Mouse (Mus musculus) liver, embryonic 15.5 days (tissue): ENCODE data around the gene Engase. TPM values are rescaled to one million over a fixed set of nuclear protein-coding genes. Genes with fewer than 3 reads are reported as not detected.
A peak's percentile ranks its signal among the peaks of the same experiment; 100 is the strongest.

Experiments used
- ATAC-seq: fragments of 200-750 bp; cut with Nextera tagmentation; 2 replicates; pipeline ENCODE4 v1.8.0; 2017; ENCODE audit warnings: moderate number of reproducible peaks, mild to moderate bottlenecking, moderate library complexity; ENCODE audit not compliant: insufficient read depth
- H3K27ac ChIP-seq: fragments of 300-500 bp; sonication (generic); replicated peaks from 2 replicates; pipeline ENCODE4 v1.5.1; 2015; ENCODE audit warnings: mild to moderate bottlenecking, inconsistent platforms
- H3K27me3 ChIP-seq: fragments of 300-500 bp; sonication (generic); 2 replicates; pipeline ENCODE4 v1.6.1; 2015; ENCODE audit warnings: mild to moderate bottlenecking, inconsistent platforms
- H3K36me3 ChIP-seq: fragments of 300-500 bp; sonication (generic); replicated peaks from 2 replicates; pipeline ENCODE4 v1.6.1; 2015; ENCODE audit warnings: moderate library complexity, mild to moderate bottlenecking, inconsistent platforms
- H3K4me1 ChIP-seq: fragments of 300-500 bp; sonication (generic); replicated peaks from 2 replicates; pipeline ENCODE4 v1.6.1; 2015; ENCODE audit warnings: inconsistent platforms
- H3K4me2 ChIP-seq: fragments of 300-500 bp; sonication (generic); 2 replicates; pipeline ENCODE4 v1.6.1; 2015; ENCODE audit warnings: moderate library complexity, mild to moderate bottlenecking, inconsistent platforms
- H3K4me3 ChIP-seq: fragments of 300-500 bp; sonication (generic); replicated peaks from 2 replicates; pipeline ENCODE4 v1.5.1; 2015; ENCODE audit warnings: mild to moderate bottlenecking, inconsistent platforms
- H3K9ac ChIP-seq: fragments of 300-500 bp; sonication (generic); 2 replicates; pipeline ENCODE4 v1.6.1; 2015; ENCODE audit warnings: moderate library complexity, mild to moderate bottlenecking, inconsistent platforms
- H3K9me3 ChIP-seq: fragments of 300-500 bp; sonication (generic); replicated peaks from 2 replicates; pipeline ENCODE4 v1.6.1; 2016; ENCODE audit warnings: inconsistent platforms
- WGBS: fragments of 180-500 bp; shearing (Covaris S2); methylation state at CpG from one replicate; pipeline ENCODE4 v1.1.7; 2015; ENCODE audit warnings: mixed read lengths; ENCODE audit not compliant: insufficient replicate concordance; 5-methylcytosine and 5-hydroxymethylcytosine counted together
- polyA plus RNA-seq: library from polyadenylated mRNA; unstranded; fragments of >200 nt; fragmentation: Nextera tagmentation; extraction: Ambion mirVana; gene quantifications from 2 replicates; pipeline ENCODE4 v1.2.1, GENCODE M21; 2015

Gene Engase
- polyA plus RNA-seq, 1 experiment from 2014 or later = 7.8 TPM

- WGBS = 46% methylated on average over 11 of the region's 11 CpGs
- no peak overlapping the region for H3K9ac ChIP-seq
- no peaks in the 10 kb centered on the region for H3K4me1 ChIP-seq
- H3K4me3 ChIP-seq = no peak overlapping the region
- no peaks in the 10 kb centered on the region; the same call in none of the 2 replicates for H3K27me3 ChIP-seq
- no peak for ATAC-seq
- H3K27ac ChIP-seq = no peak overlapping the region
- H3K4me2 ChIP-seq = no peak overlapping the region
- H3K9me3 ChIP-seq = no peaks in the 10 kb centered on the region
- no peaks in the 10 kb centered on the region for H3K36me3 ChIP-seq
Observed at GRCm38 (mm10) chr11:118438665-118439414, 37.8 kb upstream of the Engase start.

- 68% methylated on average over 13 of the region's 13 CpGs for WGBS
- H3K4me2 ChIP-seq = no peak overlapping the region
- H3K9me3 ChIP-seq = no peaks in the 10 kb centered on the region
- no peak for ATAC-seq
- no peak overlapping the region for H3K27ac ChIP-seq
- no peaks in the 10 kb centered on the region for H3K36me3 ChIP-seq
- H3K9ac ChIP-seq = no peak overlapping the region
- no peak overlapping the region for H3K4me3 ChIP-seq
- H3K27me3 ChIP-seq = peaks cover 8% of the 10 kb centered on the region; the same call in 1 of the 2 replicates
- no peaks in the 10 kb centered on the region for H3K4me1 ChIP-seq
Observed at GRCm38 (mm10) chr11:118442691-118443090, 33.9 kb upstream of the Engase start.

GRCm38 (mm10) chr11:118443201-118443970 is 33.2 kb upstream of the Engase start:
- Histone ChIP-seq H3K9me3 (no peaks in the 10 kb centered on the region), H3K27me3 (peaks cover 8% of the 10 kb centered on the region; the same call in 1 of the 2 replicates), H3K4me2 (no peak overlapping the region), H3K4me3 (no peak overlapping the region), H3K27ac (no peak overlapping the region), H3K9ac (no peak overlapping the region), H3K36me3 (no peaks in the 10 kb centered on the region), H3K4me1 (no peaks in the 10 kb centered on the region)
- no peak for ATAC-seq
- WGBS = 32% methylated on average over 11 of the region's 11 CpGs

- Histone ChIP-seq H3K36me3 (no peaks in the 10 kb centered on the region), H3K9me3 (no peaks in the 10 kb centered on the region), H3K9ac (no peak overlapping the region), H3K4me2 (no peak overlapping the region), H3K4me1 (no peaks in the 10 kb centered on the region), H3K4me3 (no peak overlapping the region), H3K27ac (no peak overlapping the region), H3K27me3 (peaks cover 8% of the 10 kb centered on the region; the same call in 1 of the 2 replicates)
- 7% methylated on average over 3 of the region's 3 CpGs for WGBS
- peak; percentile 41; the same call in 1 of the 2 replicates for ATAC-seq
Observed at GRCm38 (mm10) chr11:118445843-118446242, 30.8 kb upstream of the Engase start.

GRCm38 (mm10) chr11:118447346-118447745 is 29.3 kb upstream of the Engase start:
- Histone ChIP-seq H3K27me3 (peaks cover 8% of the 10 kb centered on the region; the same call in 1 of the 2 replicates), H3K36me3 (no peaks in the 10 kb centered on the region), H3K9me3 (no peaks in the 10 kb centered on the region), H3K9ac (no peak overlapping the region), H3K4me3 (no peak overlapping the region), H3K4me1 (no peaks in the 10 kb centered on the region), H3K4me2 (no peak overlapping the region), H3K27ac (no peak overlapping the region)
- ATAC-seq = no peak
- 46% methylated on average over 4 of the region's 4 CpGs for WGBS

- Histone ChIP-seq H3K4me1 (no peaks in the 10 kb centered on the region), H3K27me3 (peaks cover 8% of the 10 kb centered on the region; the same call in 1 of the 2 replicates), H3K9ac (no peak overlapping the region), H3K4me3 (no peak overlapping the region), H3K27ac (no peak overlapping the region), H3K4me2 (no peak overlapping the region), H3K36me3 (no peaks in the 10 kb centered on the region), H3K9me3 (no peaks in the 10 kb centered on the region)
- ATAC-seq = no peak
- 64% methylated on average over 8 of the region's 8 CpGs for WGBS
Observed at GRCm38 (mm10) chr11:118448385-118448784, 28.2 kb upstream of the Engase start.

- Histone ChIP-seq H3K9ac (no peak overlapping the region), H3K36me3 (no peaks in the 10 kb centered on the region), H3K27me3 (no peaks in the 10 kb centered on the region), H3K4me2 (no peak overlapping the region), H3K27ac (no peak overlapping the region), H3K4me1 (no peaks in the 10 kb centered on the region), H3K4me3 (no peak overlapping the region), H3K9me3 (no peaks in the 10 kb centered on the region)
- WGBS = 69% methylated on average over 6 of the region's 6 CpGs
- no peak for ATAC-seq
Observed at GRCm38 (mm10) chr11:118451211-118451610, 25.4 kb upstream of the Engase start.

- no peaks in the 10 kb centered on the region for H3K9me3 ChIP-seq
- no peak overlapping the region for H3K27ac ChIP-seq
- H3K4me3 ChIP-seq = no peak overlapping the region
- no peaks in the 10 kb centered on the region for H3K27me3 ChIP-seq
- 48% methylated on average over 2 of the region's 2 CpGs for WGBS
- ATAC-seq = no peak
- 0 out of 2 replicates have a peak, but pooled peaks cover 3% of the 10 kb centered on the region for H3K4me1 ChIP-seq
- H3K36me3 ChIP-seq = no peaks in the 10 kb centered on the region
- no peak overlapping the region for H3K9ac ChIP-seq
- no peak overlapping the region for H3K4me2 ChIP-seq
Observed at GRCm38 (mm10) chr11:118452955-118453354, 23.7 kb upstream of the Engase start.

GRCm38 (mm10) chr11:118453886-118454671 is 22.6 kb upstream of the Engase start:
- Histone ChIP-seq H3K4me1 (0 out of 2 replicates have a peak, but pooled peaks cover 3% of the 10 kb centered on the region), H3K27ac (no peak overlapping the region), H3K27me3 (no peaks in the 10 kb centered on the region), H3K36me3 (no peaks in the 10 kb centered on the region), H3K9me3 (no peaks in the 10 kb centered on the region), H3K4me2 (no peak overlapping the region), H3K4me3 (no peak overlapping the region), H3K9ac (no peak overlapping the region)
- 63% methylated on average over 11 of the region's 11 CpGs for WGBS
- ATAC-seq = no peak

- H3K9ac ChIP-seq = no peak overlapping the region
- 53% methylated on average over 6 of the region's 6 CpGs for WGBS
- no peaks in the 10 kb centered on the region for H3K27me3 ChIP-seq
- H3K4me3 ChIP-seq = no peak overlapping the region
- no peak for ATAC-seq
- H3K4me2 ChIP-seq = no peak overlapping the region
- H3K36me3 ChIP-seq = no peaks in the 10 kb centered on the region
- peaks cover 3% of the 10 kb centered on the region; the same call in 1 of the 2 replicates for H3K4me1 ChIP-seq
- H3K27ac ChIP-seq = no peak overlapping the region
- H3K9me3 ChIP-seq = no peaks in the 10 kb centered on the region
Observed at GRCm38 (mm10) chr11:118455788-118456187, 20.8 kb upstream of the Engase start.
